Mouse (Mus musculus): ENCODE measurements at regions not wholly inside any gene's neighbourhood (a gene's known extent, or its start where the extent isn't known, plus 50 kb on each side); places are given as distances from the start of the nearest gene placed in this dataset.

DNA sequence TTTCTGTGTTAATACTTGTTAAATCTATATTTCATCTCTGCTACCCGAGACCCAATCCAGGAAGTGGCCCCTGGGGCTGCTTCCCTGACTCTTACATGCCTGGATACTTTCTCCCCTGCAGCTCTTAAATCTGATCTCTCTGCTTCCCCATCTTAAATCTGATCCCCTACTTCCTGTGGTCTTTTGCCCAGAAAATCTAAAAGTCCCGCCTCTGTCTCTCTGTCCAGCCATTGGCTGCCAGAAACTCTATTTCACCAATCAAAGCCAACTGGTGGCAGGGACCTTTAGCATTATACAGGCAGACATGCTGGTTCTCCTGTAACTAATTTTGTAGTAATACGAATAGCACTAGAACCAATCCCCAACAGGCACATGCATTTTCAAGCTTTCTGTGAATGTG lies 59.0 kb upstream of the Ccdc91 start:
- no peak for DNase-seq

- DNase-seq = no peak
These were observed 61.9 kb upstream of the Ccdc91 start for GRCm38 (mm10) chr6:147413713-147414112.

- no peak for DNase-seq
These were observed 77.6 kb upstream of the Ccdc91 start for GRCm38 (mm10) chr6:147397984-147398383.

DNA sequence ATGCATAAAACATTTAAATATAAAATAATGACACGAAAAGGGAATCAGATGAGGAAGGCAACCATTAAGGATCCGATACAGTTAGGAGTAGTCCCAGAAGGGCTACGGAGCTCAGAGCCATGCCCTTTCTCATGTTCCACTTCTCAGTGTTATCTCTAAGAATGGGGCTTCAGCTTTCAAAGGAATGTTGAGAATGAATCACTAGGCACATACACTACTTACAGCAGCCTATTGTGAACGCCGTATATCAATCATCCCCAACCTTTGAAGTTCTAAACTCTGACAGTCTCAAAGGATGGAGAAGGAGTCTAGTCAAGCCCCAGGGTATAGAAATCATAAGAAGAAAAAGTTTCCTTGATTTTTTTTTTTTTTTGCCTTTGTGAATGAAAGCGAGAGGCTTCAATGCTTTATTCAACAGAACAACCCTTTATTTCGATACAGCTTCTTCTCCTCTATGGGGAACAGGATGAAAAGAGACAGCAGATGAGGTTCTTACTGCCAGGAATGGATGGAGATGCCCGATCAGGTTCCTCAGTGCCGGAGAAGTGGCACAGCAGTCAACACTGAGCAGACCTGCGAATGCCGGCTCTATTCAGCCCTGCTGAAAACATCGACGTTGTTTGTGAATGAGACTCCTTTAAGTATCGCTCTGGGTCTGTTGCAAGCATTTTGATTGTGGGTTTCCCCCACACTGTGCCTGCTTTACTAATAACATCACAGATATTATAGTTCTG lies 84.0 kb upstream of the Ccdc91 start:
- DNase-seq = no peak

DNA sequence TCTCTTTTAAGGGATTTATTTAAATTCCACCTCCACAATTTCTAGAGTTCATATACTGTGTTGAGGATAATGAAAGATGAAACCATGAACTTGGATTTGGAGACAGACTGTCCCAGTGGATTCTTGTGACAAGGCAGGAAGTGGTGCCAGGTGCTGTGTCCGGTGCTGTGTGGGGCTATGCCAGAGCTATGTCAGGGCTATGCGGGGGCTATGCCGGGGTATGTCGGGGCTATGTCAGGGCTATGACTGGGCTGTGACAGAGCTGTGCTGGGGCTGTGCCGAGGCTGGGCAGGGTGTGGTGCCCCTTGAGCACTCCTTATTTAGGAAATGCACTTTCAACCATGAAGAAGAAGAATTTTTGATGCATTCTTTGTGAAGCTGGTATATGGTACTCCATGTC lies 85.1 kb upstream of the Ccdc91 start:
- DNase-seq = no peak

GRCm38 (mm10) chr6:147388727-147389126 lies 86.9 kb upstream of the Ccdc91 start:
- no peak for DNase-seq

GRCm38 (mm10) chr6:147385606-147386005 lies 90.0 kb upstream of the Ccdc91 start:
- DNase-seq = no peak

GRCm38 (mm10) chr6:147380519-147380918 lies 95.1 kb upstream of the Ccdc91 start:
- DNase-seq = no peak

DNA sequence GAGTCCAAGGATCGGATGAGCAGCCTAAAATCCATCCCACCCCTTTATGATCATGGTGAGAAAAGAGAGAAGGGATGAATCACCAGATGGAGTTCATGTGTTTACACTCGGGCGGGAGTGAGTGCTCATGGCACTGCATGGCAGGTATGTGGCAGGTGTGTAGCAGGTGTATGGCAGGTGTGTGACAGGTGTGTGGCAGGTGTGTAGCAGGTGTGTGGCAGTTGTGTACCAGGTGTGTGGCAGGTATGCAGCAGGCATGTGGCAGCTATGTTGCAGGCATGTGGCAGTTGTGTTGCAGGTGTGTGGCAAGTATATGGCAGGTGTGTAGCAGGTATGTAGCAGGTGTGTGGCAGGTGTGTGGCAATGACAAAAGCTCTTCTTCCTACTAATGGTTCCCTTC lies 97.9 kb upstream of the Ccdc91 start:
- DNase-seq = no peak

DNA sequence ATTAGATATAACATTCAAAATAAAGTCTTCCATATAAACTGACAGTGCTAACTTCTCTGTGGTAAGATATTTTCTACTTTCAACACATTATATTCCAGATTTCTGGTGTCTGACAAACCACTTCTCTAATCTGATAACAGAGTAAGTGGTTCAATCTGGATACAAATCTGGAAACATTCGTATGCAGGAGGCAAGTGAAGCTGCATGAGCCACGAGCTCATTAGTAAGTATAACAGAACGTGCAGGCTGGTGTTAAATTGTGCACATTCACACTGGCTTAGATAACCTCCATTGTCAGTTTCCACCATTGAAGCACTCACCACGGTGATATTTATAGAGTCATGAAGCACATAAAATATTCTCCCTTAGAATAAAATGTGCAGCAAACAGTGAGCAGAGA lies 103.9 kb upstream of the Ccdc91 start:
- DNase-seq = no peak

- DNase-seq = no peak
These were observed 104.3 kb upstream of the Ccdc91 start for GRCm38 (mm10) chr6:147371336-147371735.

- DNase-seq = no peak
These were observed 98.9 kb upstream of the Pthlh start for GRCm38 (mm10) chr6:147362842-147363241.

DNA sequence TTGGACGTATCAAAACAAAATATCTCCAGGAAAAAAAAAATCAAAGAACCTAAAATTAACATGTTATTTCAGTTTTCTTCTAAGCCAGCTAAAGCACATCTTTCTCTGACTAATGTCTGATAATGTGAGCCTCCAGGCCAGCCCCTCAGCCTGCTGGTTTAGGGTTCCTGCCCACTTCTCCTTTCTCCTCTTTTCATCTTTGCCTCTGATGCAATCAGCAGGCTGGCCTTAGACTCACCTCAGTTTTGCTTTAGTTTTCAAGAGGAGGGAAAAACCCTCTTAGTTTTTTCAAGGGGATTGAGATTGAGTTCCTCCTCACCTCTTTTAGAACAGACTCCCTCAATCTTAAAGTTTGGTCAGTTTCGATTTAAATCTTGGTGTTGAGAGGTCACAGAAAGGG lies 93.0 kb upstream of the Pthlh start:
- DNase-seq = no peak

GRCm38 (mm10) chr6:147356570-147356969 lies 92.6 kb upstream of the Pthlh start:
- DNase-seq = no peak

DNA sequence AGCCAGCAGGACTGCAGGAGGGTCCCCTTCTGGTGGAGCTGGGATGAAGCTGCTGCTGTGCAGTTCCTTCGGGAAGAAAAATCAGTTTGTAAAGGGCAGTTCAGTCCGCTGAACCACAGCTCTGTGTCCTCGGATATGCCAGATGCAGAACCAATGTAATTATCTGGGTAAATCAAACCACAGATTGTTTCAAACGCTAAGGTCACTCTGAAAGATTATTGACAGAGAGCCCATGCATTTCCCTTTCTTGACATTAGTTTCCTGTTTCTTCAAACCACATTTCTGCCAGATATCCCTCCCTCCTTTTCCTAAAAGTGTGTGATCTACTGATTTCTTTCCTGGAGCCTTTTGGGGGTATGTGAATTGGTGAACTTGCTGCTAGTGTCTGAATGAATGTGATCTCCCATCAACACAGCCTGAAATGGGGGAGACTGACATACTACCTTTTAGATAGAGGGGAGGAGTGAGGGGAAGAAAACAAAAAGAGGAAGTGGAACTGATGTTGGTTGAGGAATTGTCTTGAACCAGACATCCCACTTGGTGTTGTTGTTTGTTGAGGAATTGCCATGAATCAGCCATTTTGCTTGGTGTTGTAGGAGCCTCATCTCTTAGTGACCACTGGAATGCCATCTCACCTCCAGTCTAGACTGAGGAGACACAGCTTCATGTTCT lies 85.7 kb upstream of the Pthlh start:
- no peak for DNase-seq

DNA sequence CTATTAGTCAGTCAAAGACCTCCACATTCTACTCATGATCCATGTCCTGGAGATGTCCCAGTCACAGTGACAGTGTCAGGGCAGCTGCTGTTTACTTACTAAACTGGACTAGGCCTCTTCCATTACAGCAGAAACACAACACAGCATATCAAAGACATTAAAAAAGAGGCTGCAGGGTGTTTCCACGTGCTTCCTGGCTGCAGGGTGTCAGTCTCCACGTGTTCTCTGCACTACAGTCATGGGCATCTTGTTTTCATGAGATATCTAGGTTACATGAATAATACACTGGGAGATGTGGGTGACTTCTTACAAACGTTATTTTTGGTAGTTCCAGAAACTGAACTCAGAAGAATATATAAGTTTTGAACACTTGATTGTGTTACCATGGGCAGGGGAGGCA lies 84.6 kb upstream of the Pthlh start:
- no peak for DNase-seq

DNA sequence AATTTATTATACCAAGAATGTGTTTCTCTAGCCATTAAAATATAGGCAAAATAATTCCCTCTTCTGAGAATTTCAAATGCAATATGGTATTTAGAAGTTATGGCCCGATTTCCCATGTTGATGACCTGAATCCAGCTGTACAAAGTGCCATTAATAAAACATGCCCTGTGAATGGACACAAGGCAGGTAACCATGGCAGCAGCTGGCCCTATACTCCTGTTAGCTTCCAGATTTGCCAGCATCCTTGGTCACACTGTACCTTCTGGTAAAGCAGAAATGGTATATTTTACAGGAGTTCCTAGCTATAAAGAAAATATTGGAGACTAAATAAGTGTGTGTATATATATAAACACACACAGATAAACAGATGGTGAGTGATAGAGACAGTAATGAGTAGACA lies 77.1 kb upstream of the Pthlh start:
- no peak for DNase-seq

DNA sequence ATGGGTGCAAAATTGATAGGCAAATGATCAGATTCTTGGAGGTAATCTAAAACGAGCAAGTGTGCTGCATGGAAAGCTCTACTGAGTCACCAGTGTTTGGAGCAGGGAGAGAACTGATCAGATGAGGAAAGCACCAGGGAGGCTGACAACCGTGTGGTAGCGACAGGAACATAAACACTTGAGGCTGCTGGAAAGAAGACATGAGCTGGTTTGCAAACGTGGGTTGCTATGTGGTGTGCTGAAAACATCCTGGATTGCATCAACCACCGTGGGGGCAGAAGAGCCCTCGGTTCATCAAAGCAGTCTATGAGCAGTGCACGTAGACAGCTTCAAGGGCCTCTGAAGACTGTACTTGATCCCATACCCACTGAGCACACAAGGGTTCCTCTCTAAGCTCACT lies 69.0 kb upstream of the Pthlh start:
- no peak for DNase-seq

GRCm38 (mm10) chr6:147329201-147329600 lies 65.2 kb upstream of the Pthlh start:
- no peak for DNase-seq

GRCm38 (mm10) chr6:147324336-147324735 lies 60.4 kb upstream of the Pthlh start:
- no peak for DNase-seq

GRCm38 (mm10) chr6:147318106-147318505 lies 54.1 kb upstream of the Pthlh start:
- DNase-seq = peak; percentile 54

GRCm38 (mm10) chr6:147316702-147317468 lies 52.9 kb upstream of the Pthlh start:
- DNase-seq = peak; percentile 62

- DNase-seq = no peak
These were observed 52.2 kb upstream of the Pthlh start for GRCm38 (mm10) chr6:147316140-147316539.

Measured in gastrocnemius, postnatal 25 days (tissue).